Mouse (Mus musculus) small intestine, adult 2 months (tissue): ENCODE measurements around the gene Gmpr. TPM values are rescaled to one million over a fixed set of nuclear protein-coding genes. Genes with fewer than 3 reads are reported as not detected.
A peak's percentile ranks its signal among the peaks of the same experiment; 100 is the strongest.
"Not testable (repeated sequence)": the region's sequence is repeated elsewhere in the genome, so short reads cannot be mapped to it uniquely, and the experiment has no call there.

Experiments
- H3K27ac ChIP-seq: fragments of 200-500 bp; 2 replicates; pipeline ENCODE4 v1.5.1; 2012; ENCODE audit warnings: low read depth, low read length, control low read depth, inconsistent platforms; ENCODE audit not compliant: insufficient read depth
- H3K27me3 ChIP-seq: fragments of 200-500 bp; 2 replicates; pipeline ENCODE4 v1.6.1; 2012; ENCODE audit warnings: mild to moderate bottlenecking, moderate library complexity, low read length, inconsistent platforms; ENCODE audit not compliant: control insufficient read depth, insufficient read depth
- H3K36me3 ChIP-seq: fragments of 200-500 bp; 2 replicates; pipeline ENCODE4 v1.6.1; 2012; ENCODE audit warnings: mild to moderate bottlenecking, low read length, control low read depth, inconsistent platforms; ENCODE audit not compliant: control insufficient read depth, insufficient read depth
- H3K4me1 ChIP-seq: fragments of 200-500 bp; 2 replicates; pipeline ENCODE4 v1.6.1; 2012; ENCODE audit warnings: low read length, inconsistent platforms, mixed read lengths; ENCODE audit not compliant: control insufficient read depth, insufficient read depth, insufficient read length
- H3K4me3 ChIP-seq: fragments of 200-500 bp; 2 replicates; pipeline ENCODE4 v1.5.1; 2012; ENCODE audit warnings: low read depth, mild to moderate bottlenecking, control low read depth, inconsistent platforms, low read length, moderate library complexity
- CTCF ChIP-seq: fragments of 200-500 bp; IDR thresholded peaks from 2 replicates; pipeline ENCODE4 v1.5.1; 2012; ENCODE audit warnings: low read depth, mild to moderate bottlenecking, control low read depth, inconsistent platforms, low read length, moderate library complexity, mixed read lengths; ENCODE audit not compliant: insufficient replicate concordance, insufficient read length; ENCODE audit errors: extremely low read depth
- POLR2A ChIP-seq: fragments of 200-500 bp; IDR thresholded peaks from 2 replicates; pipeline ENCODE4 v1.6.1; 2012; ENCODE audit warnings: low read depth, mild to moderate bottlenecking, control low read depth, inconsistent platforms, low read length, moderate library complexity
- WGBS: fragments of 180-500 bp; shearing (Covaris S2); methylation state at CpG from one replicate; pipeline ENCODE4 v1.1.7; 2018; 5-methylcytosine and 5-hydroxymethylcytosine counted together
- polyA plus RNA-seq: library from polyadenylated mRNA; depleted of rRNA; stranded (reverse); fragments of >200 nt; gene quantifications from 2 replicates; pipeline ENCODE4 v1.2.3, GENCODE M21; 2012

Gmpr gene
- polyA plus RNA-seq, 1 experiment, result 5.4 TPM

DNA sequence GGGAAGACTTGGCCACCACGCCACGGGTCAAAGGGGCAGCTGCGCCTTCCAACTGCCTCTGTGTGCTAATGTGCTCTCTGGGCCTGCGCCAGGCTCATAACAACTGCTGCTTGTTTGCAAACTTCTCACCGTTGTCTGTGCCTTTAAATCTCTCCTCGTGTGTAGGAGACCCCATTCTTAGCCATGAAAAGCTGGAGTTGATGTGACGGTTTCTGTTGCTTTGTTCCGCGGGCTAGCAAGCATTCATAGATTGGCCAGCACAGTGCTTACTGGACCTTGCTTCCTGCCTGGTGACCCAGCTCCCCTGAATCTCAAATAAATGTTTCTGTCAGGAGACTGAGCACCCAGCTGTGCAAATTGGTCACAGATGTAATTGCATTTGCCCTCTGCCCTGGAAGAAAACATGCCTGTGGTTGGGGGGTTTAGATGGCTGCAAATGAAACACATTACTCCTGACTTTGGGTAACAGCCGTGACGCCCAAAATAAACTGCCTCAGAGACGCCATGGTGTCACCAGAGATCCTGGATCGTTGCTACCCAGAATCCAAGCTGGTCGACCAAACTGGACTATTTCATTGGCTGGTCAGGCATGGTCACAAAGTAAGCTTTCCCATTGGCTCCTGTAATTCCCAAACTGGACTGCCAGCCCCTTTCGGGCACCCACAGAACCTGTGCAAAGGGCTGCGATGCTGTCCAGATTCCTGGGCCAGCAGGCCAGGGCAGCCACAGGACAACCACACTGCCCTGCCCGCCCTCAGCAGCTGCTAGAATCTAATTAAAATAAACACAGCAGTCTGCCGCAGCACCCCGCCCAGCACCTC, 37.6 kb upstream of the Gmpr start:
- H3K27me3 ChIP-seq, result no peaks in the 10 kb centered on the region
- no peak overlapping the region for H3K4me3 ChIP-seq
- H3K27ac ChIP-seq, result peak overlapping the region; percentile 3; the same call in 1 of the 2 replicates
- H3K4me1 ChIP-seq, result peaks cover 12% of the 10 kb centered on the region
- H3K36me3 ChIP-seq, result no peaks in the 10 kb centered on the region
- 27% methylated on average over 19 of the region's 19 CpGs for WGBS
- TF ChIP-seq CTCF (no peak), POLR2A (no peak)

- TF ChIP-seq POLR2A (no peak), CTCF (no peak)
- Histone ChIP-seq H3K36me3 (no peaks in the 10 kb centered on the region), H3K27me3 (no peaks in the 10 kb centered on the region), H3K4me1 (peaks cover 12% of the 10 kb centered on the region), H3K27ac (no peak overlapping the region), H3K4me3 (no peak overlapping the region)
- WGBS, result 76% methylated on average over 10 of the region's 10 CpGs
Observed at GRCm38 (mm10) chr13:45473311-45473710, 33.9 kb upstream of the Gmpr start.

DNA sequence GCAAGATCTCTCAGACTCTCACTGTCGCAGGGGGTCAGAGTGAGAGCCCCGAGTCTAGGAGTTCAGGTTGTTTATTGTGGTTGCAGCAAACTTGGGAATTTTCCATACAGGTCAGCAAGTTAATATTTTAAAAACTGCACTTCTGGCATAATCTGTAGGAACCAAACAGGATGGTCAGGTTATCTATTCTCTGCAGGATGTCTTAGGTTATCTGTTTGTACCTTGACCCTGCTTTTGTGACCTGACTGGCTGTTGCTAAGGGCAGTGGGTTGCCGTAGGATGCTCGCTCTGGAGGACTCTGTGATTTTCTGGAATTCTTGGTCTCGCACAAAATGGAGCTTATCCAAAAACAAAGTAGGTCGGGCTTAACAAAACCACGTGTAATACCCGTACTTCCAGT, 31.9 kb upstream of the Gmpr start:
- no peaks in the 10 kb centered on the region for H3K4me1 ChIP-seq
- no peaks in the 10 kb centered on the region for H3K36me3 ChIP-seq
- WGBS, result 79% methylated on average over 8 of the region's 8 CpGs
- TF ChIP-seq POLR2A (no peak), CTCF (no peak)
- H3K27me3 ChIP-seq, result no peaks in the 10 kb centered on the region
- H3K27ac ChIP-seq, result no peak overlapping the region
- H3K4me3 ChIP-seq, result no peak overlapping the region

DNA sequence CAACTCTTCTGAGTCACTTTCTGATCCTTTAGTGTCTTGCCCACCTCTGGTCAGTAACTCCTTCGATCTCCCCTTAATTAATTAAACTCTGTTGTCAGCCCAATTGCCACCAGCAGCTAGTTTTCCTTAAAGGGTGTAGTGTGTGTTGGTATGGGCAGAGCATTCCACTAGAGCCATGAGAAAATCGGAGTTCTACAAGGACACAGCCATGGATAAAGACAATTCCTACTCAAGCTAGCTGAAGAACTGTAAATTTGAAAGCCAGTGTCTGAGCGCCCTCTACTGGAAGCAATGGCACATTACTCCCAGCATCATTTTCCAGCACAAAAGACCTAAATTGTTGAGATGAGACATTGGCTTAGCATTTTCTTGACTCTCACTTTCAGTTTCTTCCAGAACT, 30.1 kb upstream of the Gmpr start:
- Histone ChIP-seq H3K27ac (no peak overlapping the region), H3K36me3 (no peaks in the 10 kb centered on the region), H3K4me1 (no peaks in the 10 kb centered on the region), H3K4me3 (no peak overlapping the region), H3K27me3 (no peaks in the 10 kb centered on the region)
- TF ChIP-seq POLR2A, result no peak
- no peak for TF ChIP-seq CTCF
- WGBS, result 30% methylated on average over 3 of the region's 3 CpGs

GRCm38 (mm10) chr13:45479951-45480350, 27.3 kb upstream of the Gmpr start:
- no peaks in the 10 kb centered on the region for H3K4me1 ChIP-seq
- WGBS, result 71% methylated on average over 6 of the region's 6 CpGs
- H3K27me3 ChIP-seq, result no peaks in the 10 kb centered on the region
- no peaks in the 10 kb centered on the region for H3K36me3 ChIP-seq
- no peak overlapping the region for H3K4me3 ChIP-seq
- H3K27ac ChIP-seq, result no peak overlapping the region
- TF ChIP-seq CTCF, result no peak
- no peak for TF ChIP-seq POLR2A

- H3K4me3 ChIP-seq, result no peak overlapping the region
- H3K36me3 ChIP-seq, result no peaks in the 10 kb centered on the region
- H3K27ac ChIP-seq, result no peak overlapping the region
- H3K27me3 ChIP-seq, result no peaks in the 10 kb centered on the region
- TF ChIP-seq POLR2A, result no peak
- no peak for TF ChIP-seq CTCF
- H3K4me1 ChIP-seq, result no peaks in the 10 kb centered on the region
- whole genome bisulfite sequencing, result 83% methylated on average over 2 of the region's 2 CpGs
Observed at GRCm38 (mm10) chr13:45483215-45483614, 24.0 kb upstream of the Gmpr start.

DNA sequence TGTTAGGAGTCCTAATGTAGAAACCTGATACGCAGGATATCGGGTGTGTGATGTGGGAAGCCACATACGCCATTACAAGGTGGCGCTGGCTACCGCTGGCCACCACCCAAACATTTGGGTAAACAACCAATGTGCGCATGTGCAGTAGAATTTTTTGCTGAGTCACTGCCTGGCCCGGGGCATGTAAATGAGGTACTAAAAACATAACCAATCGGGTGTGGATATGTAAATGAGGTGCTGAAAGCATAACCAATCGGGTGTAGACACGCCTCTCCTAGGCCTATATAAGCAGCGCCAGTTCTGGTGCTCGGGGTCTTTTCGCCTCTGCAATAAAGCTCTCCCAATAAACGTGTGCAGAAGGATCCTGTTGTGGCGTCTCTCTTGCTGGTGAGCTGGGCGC, 23.3 kb upstream of the Gmpr start:
- H3K4me1 ChIP-seq, H3K27ac ChIP-seq, H3K36me3 ChIP-seq, H3K27me3 ChIP-seq, H3K4me3 ChIP-seq: not testable (repeated sequence)
- WGBS, result 95% methylated on average over 16 of the region's 16 CpGs

DNA sequence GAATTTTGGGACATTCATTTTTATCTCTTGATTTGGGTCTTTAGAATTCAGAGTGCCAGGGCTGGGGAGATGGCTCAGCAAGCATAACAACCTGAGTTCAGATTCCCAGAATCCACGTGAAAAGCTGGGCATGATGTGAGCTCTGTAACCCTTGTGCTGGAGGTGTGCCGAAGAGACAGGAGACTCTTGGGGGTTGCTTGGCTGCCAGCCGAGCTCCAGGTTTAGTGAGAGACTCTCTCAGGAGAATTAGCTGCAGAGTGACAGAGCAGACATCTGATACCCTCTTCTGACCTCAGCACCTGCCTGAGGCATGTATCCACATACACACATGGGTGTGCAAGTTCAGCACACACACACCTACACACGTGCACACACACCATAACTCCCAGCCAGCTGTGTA, 21.6 kb upstream of the Gmpr start:
- Histone ChIP-seq H3K27ac (no peak overlapping the region), H3K27me3 (no peaks in the 10 kb centered on the region), H3K4me3 (no peak overlapping the region), H3K4me1 (no peaks in the 10 kb centered on the region), H3K36me3 (no peaks in the 10 kb centered on the region)
- 85% methylated on average over 4 of the region's 4 CpGs for WGBS
- no peak for TF ChIP-seq POLR2A
- TF ChIP-seq CTCF, result no peak
